Mouse (Mus musculus) cerebellum, adult 18-20 months (tissue): ENCODE measurements around the gene Foxb1.

Source experiments
- DNase-seq, 2 experiments: peaks; one replicate each; pipeline ENCODE4 v3.0.0; 2021

Gene Foxb1

GRCm38 (mm10) chr9:69760371-69761301, at the start of gene Foxb1:
Gene Foxb1, minus strand, starts transcription at chr9:69760940.
- DNase-seq = no peak

GRCm38 (mm10) chr9:69790562-69790961, 29.8 kb upstream of the Foxb1 start:
- no peak for DNase-seq

- DNase-seq = no peak
These were observed 19.3 kb upstream of the Foxb1 start for GRCm38 (mm10) chr9:69779996-69780395.

GRCm38 (mm10) chr9:69769949-69770585, 9.3 kb upstream of the Foxb1 start:
- DNase-seq = no peak

- no peak for DNase-seq
These were observed 8.6 kb upstream of the Foxb1 start for GRCm38 (mm10) chr9:69769091-69769948.

- DNase-seq = no peak
These were observed 7.6 kb upstream of the Foxb1 start for GRCm38 (mm10) chr9:69768136-69768875.

GRCm38 (mm10) chr9:69767421-69767820, 6.7 kb upstream of the Foxb1 start:
- no peak for DNase-seq

- DNase-seq = no peak
These were observed 6.2 kb upstream of the Foxb1 start for GRCm38 (mm10) chr9:69766936-69767335.

- no peak for DNase-seq
These were observed 5.6 kb upstream of the Foxb1 start for GRCm38 (mm10) chr9:69766301-69766700.

- DNase-seq = no peak
These were observed 4.8 kb upstream of the Foxb1 start for GRCm38 (mm10) chr9:69765483-69766050.

GRCm38 (mm10) chr9:69764586-69765482, 4.1 kb upstream of the Foxb1 start:
- DNase-seq = no peak

- DNase-seq = no peak
These were observed 3.2 kb upstream of the Foxb1 start for GRCm38 (mm10) chr9:69763681-69764585.

GRCm38 (mm10) chr9:69762703-69763102, 2.0 kb upstream of the Foxb1 start:
- DNase-seq = no peak

GRCm38 (mm10) chr9:69762221-69762620, 1.5 kb upstream of the Foxb1 start:
- no peak for DNase-seq

GRCm38 (mm10) chr9:69761569-69761968, 829 bp upstream of the Foxb1 start:
- DNase-seq = no peak

GRCm38 (mm10) chr9:69759721-69760221, 969 bp downstream of the Foxb1 start:
- DNase-seq = no peak

- DNase-seq = no peak
These were observed 1.7 kb downstream of the Foxb1 start for GRCm38 (mm10) chr9:69758946-69759615.

GRCm38 (mm10) chr9:69758506-69758905, 2.2 kb downstream of the Foxb1 start:
- no peak for DNase-seq

GRCm38 (mm10) chr9:69757254-69757653, 3.5 kb downstream of the Foxb1 start:
- DNase-seq = no peak
